In genomic region chr11:115911632-115912376, GRCm38 (mm10) we compare ENCODE assay signal across 10 mouse cellular contexts. TPM values are rescaled to one million over a fixed set of nuclear protein-coding genes. Genes with fewer than 3 reads are reported as not detected.
DNase-seq lines count a peak whose midpoint lies in the region; ATAC-seq lines count a peak whose summit lies in the region.
"Had no signal": no experiment of that assay in that cellular context is flagged by ENCODE, and none has a peak within 500 bp of the region (broad histone marks: within the 10 kb centered on the region; RNA-seq: fewer than 3 reads in every experiment).

Gene Smim6 (plus strand): TSS chr11:115912017.

- H3K27ac ChIP-seq in heart, embryonic 14.5 days (replicated peaks in 1 of 2; ENCODE audit: control insufficient read depth in 1 of 2, insufficient read depth in 1 of 2, low read depth in 2 of 2, low read length in 2 of 2), result no peak within 1 kb of the TSS; a peak in 1 of 4 replicates
- no peak within 1 kb of the TSS for H3K27ac ChIP-seq in heart, embryonic 11.5 days (ENCODE audit: low read depth, low read length)
- H3K27ac ChIP-seq in embryonic facial prominence, embryonic 15.5 days (replicated peaks), result 0 out of 2 replicates have a peak within 1 kb of the TSS, but pooled peaks have one; percentile 1
- H3K27ac ChIP-seq: limb, embryonic 12.5 days had no signal

- no peak within 1 kb of the TSS for H3K4me3 ChIP-seq in heart, embryonic 14.5 days (ENCODE audit: control insufficient read depth in 1 of 2, insufficient read depth in 1 of 2, low read depth in 1 of 2, low read length in 2 of 2)
- no peak within 1 kb of the TSS for H3K4me3 ChIP-seq in heart, embryonic 11.5 days (ENCODE audit: low read depth, low read length)
- H3K4me3 ChIP-seq in embryonic facial prominence, embryonic 15.5 days (replicated peaks), result no peak within 1 kb of the TSS
- H3K4me3 ChIP-seq in megakaryocyte, embryonic 14.5 days (replicated peaks), result peak within 1 kb of the TSS; percentile 43
- H3K4me3 ChIP-seq: limb, embryonic 12.5 days had no signal

- H3K9ac ChIP-seq in heart, embryonic 14.5 days (ENCODE audit: low read length), result 0 out of 2 replicates have a peak within 1 kb of the TSS, but pooled peaks have one; percentile 35
- H3K9ac ChIP-seq in heart, embryonic 11.5 days (ENCODE audit: low read depth, low read length), result no peak within 1 kb of the TSS
- H3K9ac ChIP-seq in embryonic facial prominence, embryonic 15.5 days, result no peak within 1 kb of the TSS
- H3K9ac ChIP-seq: limb, embryonic 12.5 days had no signal

- H3K4me1 ChIP-seq in heart, embryonic 14.5 days (ENCODE audit: control insufficient read depth in 2 of 2, insufficient read depth in 2 of 2, low read length in 2 of 2), result 0 out of 4 replicates have a peak, but pooled peaks cover 0 to 3% of the 10 kb centered on the region in 2 experiments
- peaks cover 2% of the 10 kb centered on the region; the same call in 1 of the 2 replicates for H3K4me1 ChIP-seq in heart, embryonic 11.5 days (ENCODE audit: control insufficient read depth, insufficient read depth, low read length)
- H3K4me1 ChIP-seq in embryonic facial prominence, embryonic 15.5 days, result no peaks in the 10 kb centered on the region
- H3K4me1 ChIP-seq in megakaryocyte, embryonic 14.5 days, result peaks cover 64% of the 10 kb centered on the region
- H3K4me1 ChIP-seq: limb, embryonic 12.5 days had no signal

- H3K36me3 ChIP-seq in heart, embryonic 14.5 days (ENCODE audit: control insufficient read depth, insufficient read depth, low read length), result peaks cover 56% of the 10 kb centered on the region
- H3K36me3 ChIP-seq in heart, embryonic 11.5 days (ENCODE audit: control insufficient read depth, insufficient read depth, low read length), result peaks cover 8% of the 10 kb centered on the region
- H3K36me3 ChIP-seq in embryonic facial prominence, embryonic 15.5 days, result peaks cover 30% of the 10 kb centered on the region; the same call in 1 of the 2 replicates
- H3K36me3 ChIP-seq in megakaryocyte, embryonic 14.5 days (replicated peaks; ENCODE audit: low read length), result peaks cover 87% of the 10 kb centered on the region

- DNase-seq in kidney, postnatal 4 days, result peak; percentile 37 to 59
- DNase-seq in layer of hippocampus, postnatal 25 days (ENCODE audit: extremely low spot score in 1 of 2, low spot score in 1 of 2), result no peak
- no peak for DNase-seq in layer of hippocampus, adult 9-10 months (ENCODE audit: low spot score)
- no peak for DNase-seq in frontal cortex, postnatal 14 days (ENCODE audit: low spot score in 2 of 2)

- ATAC-seq in heart, embryonic 14.5 days (ENCODE audit: insufficient number of reproducible peaks, insufficient read depth, low FRiP score, low read depth), result no peak
- ATAC-seq in heart, embryonic 11.5 days (replicated peaks; ENCODE audit: insufficient number of reproducible peaks, low FRiP score, low TSS enrichment), result no peak
- ATAC-seq in embryonic facial prominence, embryonic 15.5 days (ENCODE audit: insufficient number of reproducible peaks, low FRiP score, low TSS enrichment, low read depth), result no peak
- ATAC-seq: forebrain, embryonic 16.5 days had no signal

- H3K9me3 ChIP-seq in heart, embryonic 14.5 days (ENCODE audit: control insufficient read depth, low read length), result no peaks in the 10 kb centered on the region
- no peaks in the 10 kb centered on the region for H3K9me3 ChIP-seq in heart, embryonic 11.5 days (replicated peaks; ENCODE audit: control insufficient read depth, low read length)
- H3K9me3 ChIP-seq in embryonic facial prominence, embryonic 15.5 days (replicated peaks), result no peaks in the 10 kb centered on the region
- no peaks in the 10 kb centered on the region for H3K9me3 ChIP-seq in megakaryocyte, embryonic 14.5 days
- H3K9me3 ChIP-seq: limb, embryonic 12.5 days had no signal

- H3K4me2 ChIP-seq in heart, embryonic 14.5 days (ENCODE audit: low read length), result no peak within 1 kb of the TSS
- no peak within 1 kb of the TSS for H3K4me2 ChIP-seq in heart, embryonic 11.5 days
- no peak within 1 kb of the TSS for H3K4me2 ChIP-seq in embryonic facial prominence, embryonic 15.5 days (replicated peaks)
- H3K4me2 ChIP-seq: limb, embryonic 12.5 days had no signal

- 83% methylated on average over 11 of the region's 11 CpGs for WGBS in heart, embryonic 14.5 days
- 69% methylated on average over 11 of the region's 11 CpGs for WGBS in heart, embryonic 11.5 days (ENCODE audit: insufficient replicate concordance)
- 68% methylated on average over 11 of the region's 11 CpGs for WGBS in embryonic facial prominence, embryonic 15.5 days

- H3K27me3 ChIP-seq in heart, embryonic 14.5 days (ENCODE audit: control insufficient read depth, insufficient read depth, low read length), result no peaks in the 10 kb centered on the region
- H3K27me3 ChIP-seq in heart, embryonic 11.5 days (ENCODE audit: control insufficient read depth, insufficient read depth, low read length), result no peaks in the 10 kb centered on the region
- no peaks in the 10 kb centered on the region for H3K27me3 ChIP-seq in embryonic facial prominence, embryonic 15.5 days
- no peaks in the 10 kb centered on the region for H3K27me3 ChIP-seq in megakaryocyte, embryonic 14.5 days (replicated peaks)
- H3K27me3 ChIP-seq: limb, embryonic 12.5 days had no signal

RNA-seq across cellular contexts. Expression of gene Smim6, which starts in this region (rescaled TPM):
- 1.0 and 2.1 TPM in 2 replicates for polyA plus RNA-seq in heart, embryonic 14.5 days (2014; fragmentation: Nextera tagmentation; extraction: Ambion mirVana)
- 0.46 and 1.2 TPM in 2 replicates for polyA plus RNA-seq in heart, embryonic 11.5 days (2014; fragmentation: Nextera tagmentation; extraction: Ambion mirVana)
- 1.6 and 2.6 TPM in 2 replicates for polyA plus RNA-seq in embryonic facial prominence, embryonic 15.5 days (2015; fragmentation: Nextera tagmentation; extraction: Ambion mirVana)
- not detected in 2 replicates for polyA plus RNA-seq in megakaryocyte, embryonic 14.5 days (2012; ENCODE audit: insufficient read depth, low replicate concordance)
- not detected for total RNA-seq in layer of hippocampus, postnatal 25 days (2021)

Comparison
In these comparisons a context has a peak if more than half of its experiments do, and no peak if none do; other contexts are left out.
1. DNase-seq: peak in kidney, postnatal 4 days (2 of 2); none in layer of hippocampus, postnatal 25 days (0 of 2), layer of hippocampus, adult 9-10 months (single experiment) and frontal cortex, postnatal 14 days (0 of 2).